Mouse (Mus musculus): Measurements from ENCODE around the gene 1600015I10Rik. TPM values are rescaled to one million over a fixed set of nuclear protein-coding genes. Genes with fewer than 3 reads are reported as not detected.

1600015I10Rik gene
- total RNA-seq (2023): not detected in 2 replicates

DNA sequence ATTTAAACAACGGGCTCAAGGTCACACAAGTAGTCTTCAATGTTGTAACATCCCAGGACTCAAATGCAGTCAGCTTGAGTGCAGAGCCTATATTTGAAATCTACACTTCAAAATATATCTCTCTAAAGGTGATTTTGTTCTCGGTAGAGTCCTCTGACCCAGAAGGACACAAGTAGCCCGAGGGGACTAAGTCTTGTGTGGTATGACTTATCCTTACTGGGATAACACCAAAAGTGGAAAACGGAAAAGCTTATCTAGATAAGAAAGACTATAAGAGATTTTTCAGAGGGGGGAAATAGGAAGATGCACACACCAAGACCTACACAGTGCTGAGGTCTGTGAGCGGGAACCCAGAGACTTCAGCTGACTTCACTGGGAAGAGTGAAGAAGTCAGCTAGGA lies at the start of gene 1600015I10Rik:
TSS of gene 1600015I10Rik (plus strand) at position 301 of the 400 bp plus-strand sequence.

DNA sequence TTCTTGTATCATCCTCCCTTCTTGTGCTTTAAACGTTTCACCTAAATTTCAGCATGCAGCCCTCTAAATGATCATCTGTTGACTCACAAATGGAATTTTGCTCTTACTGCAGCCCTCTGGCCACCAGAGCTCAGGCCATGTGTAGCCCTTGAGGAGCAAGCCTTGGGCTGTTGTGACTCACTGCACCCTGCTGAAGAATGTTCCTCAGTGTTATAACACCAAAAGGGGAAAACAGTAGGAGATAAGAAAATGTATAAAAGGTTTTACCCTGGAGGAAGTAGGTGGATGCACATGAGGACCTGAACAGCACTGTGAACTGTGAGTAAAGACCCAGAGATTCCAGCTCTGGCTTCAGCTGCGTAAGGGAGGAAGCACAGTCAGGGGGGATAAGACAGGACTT lies 45.0 kb downstream of the 1600015I10Rik start, which contains the start of gene Doxl2:
TSS of gene Doxl2 (plus strand) at position 301 of the 400 bp plus-strand sequence.

Other genes with a start within 250 kb of the 1600015I10Rik start
- 0.29 TPM in 1 of 2 replicates, not detected in the other for gene Gimap4, start 245.3 kb upstream of the 1600015I10Rik start, total RNA-seq (2023)
- 3.2 and 3.3 TPM in 2 replicates for gene Gimap6, start 221.7 kb upstream of the 1600015I10Rik start, total RNA-seq (2023)
- not detected in 2 replicates for gene Gm28053, start 211.3 kb upstream of the 1600015I10Rik start, total RNA-seq (2023)
- gene Gimap7, start 211.3 kb upstream of the 1600015I10Rik start, total RNA-seq (2023): not detected in 2 replicates
- 0.32 TPM in 1 of 2 replicates, not detected in the other for gene Gimap1, start 190.8 kb upstream of the 1600015I10Rik start, total RNA-seq (2023)
- gene Gimap5, start 183.7 kb upstream of the 1600015I10Rik start, total RNA-seq (2023): 0.57 TPM in 1 of 2 replicates, not detected in the other
- 0.20 and 0.22 TPM in 2 replicates for gene Gimap3, start 159.0 kb upstream of the 1600015I10Rik start, total RNA-seq (2023)
- gene Tmem176a, start 89.0 kb upstream of the 1600015I10Rik start, total RNA-seq (2023): 6.0 and 6.9 TPM in 2 replicates
- gene Tmem176b, start 88.4 kb upstream of the 1600015I10Rik start, total RNA-seq (2023): 11.2 and 12.8 TPM in 2 replicates
- 0.60 TPM in 1 of 2 replicates, not detected in the other for gene Aoc1, start 57.0 kb upstream of the 1600015I10Rik start, total RNA-seq (2023)
- gene Doxl2, start 45.1 kb downstream of the 1600015I10Rik start, total RNA-seq (2023): not detected in 2 replicates
- not detected in 2 replicates for gene Svs1, start 57.0 kb downstream of the 1600015I10Rik start, total RNA-seq (2023)
- gene Gpnmb, start 106.7 kb downstream of the 1600015I10Rik start, total RNA-seq (2023): 3.1 and 4.9 TPM in 2 replicates
- gene Malsu1, start 143.9 kb downstream of the 1600015I10Rik start, total RNA-seq (2023): 21.4 and 38.6 TPM in 2 replicates